Mouse (Mus musculus) c-Kit-positive CD71-positive TER-119-negative erythroid progenitor cells, embryonic 14.5 days (primary cell): Measurements from ENCODE around the gene Alpi.

ENCODE experiments used
- DNase-seq: peaks from one replicate; pipeline ENCODE4 v3.0.0-alpha.2; 2013; ENCODE audit warnings: low read depth

Alpi gene

DNA sequence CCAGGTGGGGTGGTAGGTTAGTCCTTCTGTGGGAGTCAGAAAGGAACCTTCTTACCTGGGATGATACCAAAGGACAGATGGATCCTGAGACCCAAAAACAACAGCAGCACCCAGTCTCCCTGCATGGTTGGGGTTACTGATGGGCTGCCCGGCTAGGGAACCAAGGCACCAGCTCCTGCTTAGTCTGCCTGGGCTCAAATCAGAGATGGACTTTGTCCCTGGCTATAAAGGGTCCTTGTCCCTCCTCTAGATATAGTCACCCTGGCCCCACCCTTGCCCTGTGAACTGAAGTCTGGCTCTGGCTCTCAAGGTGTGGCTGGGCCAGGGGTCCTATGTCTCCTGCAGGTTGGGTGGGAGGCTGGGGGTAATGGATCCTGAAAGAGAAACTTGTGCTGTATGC lies at the start of gene Alpi:
Gene Alpi, minus strand, starts transcription at position 196 of the 400 bp plus-strand sequence.
- DNase-seq = no peak

DNA sequence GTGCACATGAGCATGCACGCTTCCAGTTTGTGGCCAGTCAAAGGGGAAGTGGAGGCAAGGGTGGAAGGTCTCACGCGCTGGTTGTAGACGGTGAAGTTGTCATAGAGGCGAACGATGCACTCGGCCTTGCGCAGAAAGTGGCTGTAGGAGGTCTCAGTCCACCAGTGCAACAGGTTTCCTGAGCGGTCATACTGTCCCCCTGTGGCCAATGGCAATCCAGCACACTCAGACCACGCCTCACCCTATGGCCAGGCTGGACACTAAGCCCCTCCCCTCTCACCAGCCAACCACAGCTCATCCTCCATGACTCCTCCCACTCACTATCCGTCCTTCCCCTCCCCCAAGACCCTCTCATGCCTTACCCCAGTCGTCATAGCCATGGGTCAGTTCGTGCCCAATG lies 48.0 kb upstream of the Alpi start:
- no peak for DNase-seq

DNA sequence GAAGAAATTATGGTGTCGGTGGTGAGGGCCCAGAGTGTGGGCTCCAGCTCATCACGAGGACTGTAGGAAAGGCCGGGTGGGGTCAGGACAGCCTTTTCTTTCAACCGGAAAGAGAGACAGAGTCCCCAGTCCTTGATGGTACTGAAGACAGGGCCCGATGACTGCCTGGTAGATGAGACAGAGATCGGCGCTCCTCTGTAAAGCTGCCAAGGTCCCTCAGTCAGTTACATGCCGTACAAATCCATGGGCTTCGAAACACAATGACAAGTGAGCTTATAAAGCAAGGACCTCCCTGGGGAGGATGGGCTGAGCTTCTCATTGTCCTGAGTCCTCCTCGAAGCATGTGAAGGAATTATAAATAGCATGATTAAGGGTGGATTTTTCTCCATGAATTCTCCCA lies 41.7 kb upstream of the Alpi start:
- DNase-seq = no peak

DNA sequence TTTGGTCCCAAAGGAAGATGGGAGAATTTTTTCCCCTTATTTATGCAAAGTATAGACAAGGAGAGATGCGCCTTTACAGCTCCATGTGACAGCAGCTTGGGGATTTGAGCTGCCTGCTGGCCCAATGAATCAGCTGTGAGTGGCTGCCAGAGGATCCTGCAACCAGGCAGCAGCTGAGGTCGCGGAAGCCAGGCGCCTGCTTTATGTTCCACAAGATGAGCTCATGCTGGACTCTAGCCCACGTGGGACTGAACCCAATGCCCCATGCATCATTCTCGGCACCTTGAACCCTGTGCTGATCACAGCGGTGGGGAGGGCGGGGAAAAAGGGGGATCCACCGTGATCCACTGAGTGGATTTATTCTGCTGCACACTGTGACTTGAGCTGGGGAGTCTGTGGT lies 41.0 kb upstream of the Alpi start:
- no peak for DNase-seq

DNA sequence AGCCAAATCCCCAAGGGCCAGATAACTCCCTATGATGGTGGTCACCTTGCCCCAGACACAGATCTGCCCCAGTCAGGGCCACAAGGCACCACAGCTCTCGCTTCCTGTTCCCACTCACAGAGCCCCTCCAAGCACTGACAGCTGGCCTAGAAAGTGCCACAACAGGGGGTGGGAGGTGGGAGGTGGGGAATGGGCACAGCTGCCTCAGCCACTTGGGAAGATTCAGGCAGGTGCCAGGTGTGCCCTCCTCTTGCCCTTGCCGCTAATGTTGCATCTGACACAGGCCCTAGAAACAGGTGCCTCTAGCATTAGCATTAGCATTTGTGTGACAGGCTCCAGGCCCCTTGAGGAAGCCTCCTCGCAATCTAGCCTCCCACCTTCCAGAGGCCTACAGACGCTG lies 40.1 kb upstream of the Alpi start:
- no peak for DNase-seq

DNA sequence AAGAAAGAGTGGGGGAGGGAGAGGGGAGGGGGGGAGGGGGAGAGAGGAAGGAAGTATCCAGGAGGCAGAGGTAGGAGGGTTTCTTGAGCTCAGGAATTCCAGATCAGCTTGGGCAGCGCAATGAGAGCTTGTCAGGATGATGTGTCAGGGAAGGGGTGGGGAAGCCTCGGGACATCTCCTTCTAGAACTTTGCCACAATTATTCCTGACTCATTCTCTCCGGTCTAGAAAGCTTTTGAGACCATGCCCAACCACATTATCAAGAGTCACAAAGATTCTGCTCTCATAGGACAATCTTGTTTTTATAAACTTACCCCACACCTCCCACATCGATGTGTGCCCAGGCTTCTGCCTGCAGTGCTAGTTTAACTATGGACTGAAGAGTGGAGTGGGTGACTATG lies 30.4 kb upstream of the Alpi start:
- DNase-seq = no peak

DNA sequence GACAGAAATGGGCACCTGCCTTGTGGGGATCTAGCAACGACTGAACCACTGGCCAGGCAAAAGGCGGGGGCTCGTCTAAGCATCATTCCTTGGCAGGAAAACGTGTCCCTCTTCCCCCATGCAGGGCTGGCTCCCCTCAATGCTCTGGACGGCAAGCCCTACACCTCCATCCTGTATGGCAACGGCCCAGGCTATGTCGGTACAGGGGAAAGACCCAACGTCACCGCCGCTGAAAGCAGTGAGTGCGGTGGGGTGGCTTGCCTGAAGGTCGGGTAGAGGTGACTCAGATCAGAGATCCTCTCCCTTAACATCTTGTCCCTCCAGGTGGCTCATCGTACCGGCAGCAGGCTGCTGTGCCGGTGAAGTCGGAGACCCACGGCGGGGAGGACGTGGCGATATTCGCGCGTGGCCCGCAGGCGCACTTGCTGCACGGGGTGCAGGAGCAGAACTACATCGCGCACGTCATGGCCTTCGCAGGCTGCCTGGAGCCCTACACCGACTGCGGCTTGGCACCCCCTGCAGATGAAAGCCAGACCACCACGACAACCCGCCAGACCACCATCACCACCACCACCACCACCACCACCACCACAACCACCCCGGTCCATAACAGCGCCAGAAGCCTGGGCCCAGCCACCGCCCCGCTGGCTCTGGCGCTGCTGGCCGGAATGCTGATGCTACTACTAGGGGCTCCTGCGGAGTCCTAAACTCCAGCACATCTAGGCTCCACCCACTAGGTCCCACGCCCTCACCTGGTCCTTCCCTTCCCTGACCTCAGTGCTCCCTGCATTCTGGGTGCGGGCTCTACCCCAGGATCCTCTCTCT lies 26.0 kb upstream of the Alpi start:
- DNase-seq = no peak

DNA sequence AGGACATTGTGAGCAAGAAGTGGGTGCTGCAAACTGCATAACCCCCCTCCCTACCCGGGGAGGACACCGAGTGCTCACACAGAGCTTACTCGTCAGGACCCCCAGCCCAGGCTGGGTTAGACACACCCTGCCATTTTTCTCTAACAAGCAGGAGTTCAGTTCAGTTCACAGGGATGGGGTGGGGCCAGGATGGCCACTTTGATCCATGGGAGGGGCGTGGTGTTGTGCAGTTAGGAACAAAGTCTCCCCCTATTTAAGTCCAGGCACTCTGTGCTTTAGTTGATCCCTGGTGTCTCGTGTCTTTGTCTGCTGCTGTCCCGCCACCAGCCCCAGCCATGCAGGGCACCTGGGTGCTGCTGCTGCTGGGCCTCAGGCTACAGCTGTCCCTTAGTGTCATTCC lies 23.3 kb upstream of the Alpi start, which contains the start of gene Akp3:
Gene Akp3, plus strand, starts transcription at position 301 of the 400 bp plus-strand sequence.
- DNase-seq = no peak

DNA sequence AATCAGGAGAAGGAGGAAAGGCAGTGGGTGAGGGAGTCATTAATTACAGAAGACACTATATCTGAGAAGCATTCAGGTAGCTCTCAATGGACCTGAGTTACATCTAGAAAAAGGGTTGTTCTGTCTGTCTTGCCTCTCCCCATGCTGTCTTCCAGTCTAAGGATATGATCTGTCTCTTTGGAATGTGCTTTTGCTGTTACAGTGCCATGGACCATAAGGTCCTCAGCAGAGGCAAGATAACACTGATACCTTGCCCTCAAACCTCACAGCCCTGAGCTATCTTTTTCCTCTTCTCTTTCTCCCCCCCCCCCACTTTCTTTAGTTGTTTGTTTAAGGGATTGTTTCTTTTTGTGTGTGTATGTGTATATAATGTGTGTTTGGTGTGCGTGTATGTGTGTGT lies 13.4 kb upstream of the Alpi start:
- DNase-seq = no peak

DNA sequence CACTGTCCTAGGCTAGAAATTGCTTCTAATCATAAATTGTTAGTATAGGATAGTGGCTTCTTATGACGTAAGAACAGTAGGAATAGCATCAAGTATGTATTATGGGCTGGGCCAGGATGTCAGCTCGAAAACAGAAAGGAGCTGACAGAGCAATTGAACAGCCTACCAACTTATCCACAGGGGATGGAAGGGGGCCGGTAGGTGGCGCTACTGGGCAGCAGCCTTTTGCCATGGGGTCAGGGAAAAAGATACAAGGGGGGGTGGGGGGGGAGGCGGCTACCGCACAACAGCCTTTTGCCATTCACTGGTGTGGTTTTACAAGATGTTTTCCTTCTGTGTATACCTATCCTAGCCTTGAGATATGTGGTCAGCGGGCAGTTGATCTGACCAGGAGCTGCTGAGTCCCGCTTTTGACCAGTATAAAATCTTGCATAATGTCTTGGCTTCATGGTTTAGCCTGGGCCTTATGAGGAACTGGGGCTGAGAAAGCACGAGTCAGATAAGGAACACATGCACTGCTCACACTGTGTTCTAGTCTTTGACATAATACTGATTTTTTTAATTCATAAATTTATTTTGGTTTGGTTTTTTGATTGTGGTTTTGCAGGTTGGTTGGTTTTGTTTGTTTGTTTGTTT lies 10.4 kb upstream of the Alpi start:
- no peak for DNase-seq

DNA sequence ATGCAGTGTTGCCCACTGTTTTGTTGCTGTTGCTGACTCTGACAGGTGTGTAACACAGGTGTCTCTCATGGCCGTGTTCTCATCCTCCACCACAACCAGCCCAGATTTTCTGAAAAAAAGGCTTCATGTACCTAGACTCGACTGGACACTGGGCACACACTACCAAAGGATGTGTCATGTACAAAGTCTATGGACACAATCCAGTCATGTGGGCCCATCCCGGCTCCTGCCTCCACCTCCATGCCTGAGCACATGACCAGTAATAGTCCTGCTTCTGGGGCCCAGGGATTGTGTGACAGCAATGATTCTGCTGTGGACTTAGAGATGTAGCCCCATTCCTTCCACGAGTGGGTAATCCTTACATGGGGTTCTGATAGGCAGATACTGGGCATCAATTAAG lies 7.2 kb upstream of the Alpi start:
- no peak for DNase-seq

DNA sequence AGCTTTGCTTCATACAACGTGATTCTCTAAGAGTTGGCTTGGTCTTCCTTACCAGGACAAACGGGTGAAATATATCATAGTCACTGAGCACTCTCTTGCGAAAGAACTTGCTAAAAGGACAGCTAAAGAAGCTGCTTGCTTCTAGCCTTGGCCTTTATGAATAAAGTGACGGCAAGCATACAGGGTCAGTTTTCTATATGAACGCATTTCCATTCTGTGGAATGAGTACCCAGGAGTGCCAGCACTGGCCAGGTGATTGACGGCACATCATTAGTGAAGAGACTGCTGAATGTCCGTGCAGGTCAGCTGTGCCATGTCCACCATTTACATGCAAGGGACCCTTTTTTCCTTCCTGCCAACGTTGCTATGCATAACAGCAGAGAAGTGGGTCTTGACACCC lies 5.1 kb upstream of the Alpi start:
- DNase-seq = no peak

DNA sequence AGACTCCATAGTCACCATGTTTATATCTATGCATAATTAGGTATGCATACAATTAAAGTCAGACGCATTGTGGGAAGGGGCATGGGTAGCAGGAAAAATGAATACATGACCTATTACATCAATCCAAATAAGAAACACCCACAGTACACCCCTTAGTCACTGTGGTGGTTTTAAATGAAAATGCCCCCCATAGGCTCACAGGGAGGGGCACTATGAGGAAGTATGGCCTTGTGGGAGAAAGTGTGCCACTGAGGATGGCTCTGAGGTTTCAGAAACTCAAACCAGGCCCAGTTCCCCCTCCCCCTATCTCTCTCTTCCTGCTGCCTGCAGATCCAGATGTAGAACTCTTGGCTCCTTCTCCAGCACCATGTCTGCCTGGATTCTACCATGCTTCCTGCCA lies 2.5 kb upstream of the Alpi start:
- no peak for DNase-seq

DNA sequence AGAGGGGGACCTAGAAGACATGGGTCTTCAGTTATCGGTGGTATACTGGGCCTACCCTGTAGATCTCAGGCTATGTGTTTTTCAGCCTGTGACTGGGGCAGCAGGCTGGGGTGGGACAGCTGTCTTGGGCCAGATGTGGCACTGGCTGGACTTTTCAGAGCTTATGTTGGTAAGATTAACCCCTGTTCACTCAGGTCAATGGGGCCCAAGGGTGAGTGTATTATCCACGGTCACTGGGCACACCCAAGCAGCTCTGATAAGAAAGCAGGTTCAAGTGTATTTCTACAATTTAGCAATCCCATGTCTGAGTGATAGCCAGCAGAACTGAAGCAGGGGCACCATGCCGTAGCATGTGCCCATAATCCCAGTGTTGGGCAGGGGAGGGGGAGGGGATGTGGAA lies 708 bp upstream of the Alpi start:
- no peak for DNase-seq

DNA sequence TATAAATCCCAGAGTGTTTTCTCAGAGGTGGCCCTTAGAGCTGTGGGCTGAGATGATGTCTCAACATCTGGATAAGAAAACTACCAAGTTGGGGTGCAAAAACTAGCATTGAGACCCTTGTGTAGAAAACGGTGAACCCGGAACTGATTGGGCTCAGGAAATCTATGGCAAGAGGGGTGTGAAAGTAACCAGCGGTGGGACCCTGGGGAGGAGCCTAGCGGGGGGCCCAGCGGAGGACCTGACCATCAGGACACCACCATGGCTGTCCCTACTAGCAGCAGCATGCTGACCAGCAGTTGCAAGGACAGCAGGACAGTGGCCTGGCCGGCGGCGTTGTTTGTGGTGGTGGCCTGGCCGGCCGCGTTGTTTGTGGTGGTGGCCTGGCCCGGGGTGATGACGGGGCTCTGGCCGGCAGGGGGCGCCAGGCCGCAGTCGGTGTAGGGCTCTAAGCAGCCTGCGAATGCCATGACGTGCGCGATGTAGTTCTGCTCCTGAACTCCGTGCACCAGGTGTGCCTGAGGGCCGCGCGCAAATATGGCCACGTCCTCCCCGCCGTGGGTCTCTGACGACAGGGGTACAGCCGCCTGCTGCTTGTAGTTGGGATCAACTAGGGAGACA lies 2.9 kb downstream of the Alpi start:
- DNase-seq = peak; percentile 17

DNA sequence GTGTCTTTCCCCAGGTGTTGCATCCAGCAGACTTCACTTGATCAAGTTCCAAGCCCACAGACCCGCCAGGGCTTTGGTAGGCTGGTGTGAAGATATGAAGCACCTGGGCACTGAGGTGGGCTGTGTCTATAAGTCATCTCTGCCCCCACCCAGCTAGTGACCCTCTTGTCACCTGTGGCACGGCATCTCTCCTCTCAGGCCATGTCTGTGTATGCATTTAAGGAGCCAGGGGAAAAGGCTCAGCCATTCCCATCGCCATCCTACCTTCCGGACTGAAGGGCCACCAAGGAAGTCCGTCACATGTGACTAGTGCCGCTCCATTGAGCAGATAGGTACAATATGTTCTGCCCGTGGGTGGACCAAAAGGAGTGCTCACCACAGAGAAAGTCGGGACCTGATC lies 5.8 kb downstream of the Alpi start:
- DNase-seq = no peak

DNA sequence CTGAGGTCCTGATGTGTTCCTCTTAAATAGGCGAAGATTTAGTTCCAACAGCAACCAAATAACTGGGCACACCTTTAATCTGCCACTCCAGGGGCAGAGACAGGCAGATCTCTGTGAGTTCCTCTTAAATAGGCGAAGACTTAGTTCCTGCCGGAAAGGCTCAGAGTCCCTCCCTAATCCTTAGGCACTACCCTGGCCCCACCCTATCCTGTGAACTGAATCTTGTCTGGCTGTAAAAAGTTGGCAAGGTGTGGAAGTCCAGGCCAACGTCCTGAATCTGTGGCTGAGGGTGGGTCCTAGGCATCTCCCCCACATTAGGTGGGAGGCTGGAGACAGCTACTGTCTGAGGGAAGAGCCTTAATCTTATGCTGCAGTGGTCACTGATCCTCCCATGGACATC lies 11.6 kb downstream of the Alpi start, which contains the start of gene Alppl2:
Gene Alppl2, minus strand, starts transcription at position 101 of the 400 bp plus-strand sequence.
- no peak for DNase-seq

DNA sequence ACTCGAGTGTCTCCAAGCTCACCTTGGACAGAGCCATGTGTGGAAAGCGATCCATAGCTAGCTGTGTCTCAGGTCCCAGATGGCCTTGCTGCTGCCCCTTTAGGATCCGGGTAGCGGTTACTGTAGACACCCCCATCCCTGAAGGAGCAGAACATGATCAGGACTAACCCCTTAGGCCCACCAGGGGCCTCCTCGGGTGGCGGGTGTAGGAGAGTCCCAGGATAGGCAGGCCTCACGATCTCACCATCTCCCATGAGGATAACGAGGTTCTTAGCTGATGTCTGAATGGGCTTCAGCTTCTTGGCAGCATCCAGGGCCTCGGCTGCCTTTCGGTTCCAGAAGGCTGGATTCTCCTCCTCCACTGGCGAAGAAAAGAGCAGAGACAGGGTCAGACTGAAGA lies 12.2 kb downstream of the Alpi start:
- DNase-seq = no peak

DNA sequence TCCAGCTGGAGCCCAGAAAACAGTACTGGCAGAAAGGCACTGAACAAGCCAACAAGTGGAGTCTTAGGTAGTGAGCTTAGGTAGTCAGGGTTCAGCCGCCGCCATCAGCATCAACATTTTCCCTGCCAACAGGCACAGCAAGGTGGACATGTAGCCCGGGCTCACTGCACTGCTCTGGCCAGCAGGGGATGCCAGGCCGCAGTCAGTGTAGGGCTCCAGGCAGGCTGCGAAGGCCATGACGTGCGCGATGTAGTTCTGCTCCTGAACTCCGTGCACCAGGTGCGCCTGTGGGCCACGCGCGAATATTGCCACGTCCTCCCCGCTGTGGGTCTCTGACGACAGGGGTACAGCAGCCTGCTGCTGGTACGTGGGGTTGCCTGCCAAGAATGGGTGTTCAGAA lies 14.4 kb downstream of the Alpi start:
- no peak for DNase-seq

DNA sequence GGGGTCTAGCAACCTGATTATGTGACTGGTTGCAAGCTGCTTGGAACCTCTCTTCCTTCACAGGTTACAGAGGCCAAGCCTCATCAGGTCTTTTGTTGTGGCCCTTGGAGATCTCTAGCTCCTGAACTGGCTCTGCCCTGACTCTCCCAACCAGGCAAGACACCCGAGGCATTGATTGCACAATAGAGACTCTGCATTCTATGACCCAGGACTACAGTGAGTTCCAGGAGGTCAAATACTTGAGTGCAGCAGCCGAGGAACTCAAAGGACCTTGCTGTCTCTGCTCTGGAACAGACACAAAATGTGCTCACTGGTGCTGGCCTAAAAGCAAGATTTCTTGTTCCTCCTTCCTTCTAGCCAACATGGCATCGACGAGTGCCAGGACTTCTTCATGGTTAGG lies 15.2 kb downstream of the Alpi start:
- DNase-seq = no peak

DNA sequence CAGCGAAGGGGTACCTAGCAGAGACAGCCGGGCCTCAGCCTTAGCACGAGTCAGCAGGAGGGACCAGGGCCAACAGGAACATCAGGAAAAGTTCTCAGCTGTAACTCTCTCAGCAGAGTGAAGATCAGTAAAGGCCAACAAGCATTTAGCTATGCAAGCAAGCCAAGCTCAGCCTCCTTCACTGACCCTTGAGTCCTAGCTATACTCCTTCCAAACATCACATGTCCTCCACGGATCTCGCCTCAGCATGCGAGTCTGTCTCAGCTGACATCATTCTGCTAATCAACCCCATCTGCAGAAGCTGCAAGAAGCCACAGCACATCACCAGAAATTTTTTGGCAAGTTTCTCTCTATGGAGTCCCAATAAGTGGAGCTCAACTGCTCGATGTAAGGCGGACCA lies 27.6 kb downstream of the Alpi start:
- DNase-seq = no peak

DNA sequence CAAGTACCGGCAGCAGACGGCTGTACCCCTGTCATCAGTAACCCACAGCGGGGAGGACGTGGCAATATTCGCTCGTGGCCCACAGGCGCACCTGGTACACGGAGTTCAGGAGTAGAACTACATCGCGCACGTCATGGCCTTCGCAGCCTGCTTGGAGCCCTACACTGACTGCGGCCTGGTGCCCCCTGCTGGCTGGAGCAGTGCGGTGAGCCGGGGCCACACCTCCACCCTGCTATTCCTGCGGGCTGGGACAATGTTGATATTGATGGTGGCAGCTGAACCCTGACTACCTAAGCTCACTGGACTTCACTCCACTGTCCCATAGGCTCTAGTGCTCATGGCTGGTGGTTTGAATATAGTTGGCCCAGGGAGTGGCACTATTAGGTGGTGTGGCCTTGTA lies 30.7 kb downstream of the Alpi start:
- peak; percentile 25 for DNase-seq

DNA sequence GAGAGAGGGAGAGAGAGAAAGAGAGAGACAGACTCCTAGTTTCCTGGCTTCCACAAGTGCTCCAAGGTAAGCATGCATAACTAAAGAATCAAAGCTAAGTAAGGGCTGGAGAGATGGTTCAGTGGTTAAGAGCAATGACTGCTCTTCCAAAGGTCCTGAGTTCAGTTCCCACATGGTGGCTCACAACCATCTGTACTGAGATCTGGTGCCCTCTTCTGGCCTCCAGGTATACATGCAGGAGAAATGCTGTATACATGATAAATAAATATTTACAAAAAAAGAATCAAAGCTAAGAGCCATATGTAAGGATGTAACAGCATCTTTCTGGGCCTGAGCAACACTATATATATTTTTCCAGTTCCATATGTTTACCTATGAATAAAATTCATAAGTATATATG lies 40.5 kb downstream of the Alpi start:
- DNase-seq = no peak
